Mouse (Mus musculus): Measurements from ENCODE around the gene Tirap. TPM values are rescaled to one million over a fixed set of nuclear protein-coding genes. Genes with fewer than 3 reads are reported as not detected.
A peak's percentile ranks its signal among the peaks of the same experiment; 100 is the strongest.

The Tirap gene
- 10.6 and 14.0 TPM in 2 replicates for polyA plus RNA-seq (2015; fragmentation: Nextera tagmentation; extraction: Ambion mirVana)

GRCm38 (mm10) chr9:35199772-35200471 is at the start of gene Tirap, which contains the start of gene Srpr:
Gene Tirap (minus strand): TSS chr9:35200291.
Gene Srpr (plus strand): TSS chr9:35200175.
- Histone ChIP-seq H3K9me3 (no peaks in the 10 kb centered on the region), H3K4me1 (peaks cover 7% of the 10 kb centered on the region; the same call in 1 of the 2 replicates), H3K4me3 (peak within 1 kb of the TSS; percentile 64), H3K4me2 (peak within 1 kb of the TSS; percentile 74), H3K27ac (peak within 1 kb of the TSS; percentile 48; the same call in 1 of the 2 replicates), H3K27me3 (no peaks in the 10 kb centered on the region), H3K36me3 (0 out of 2 replicates have a peak, but pooled peaks cover 6% of the 10 kb centered on the region), H3K9ac (peak within 1 kb of the TSS; percentile 65)
- peak; percentile 93 for ATAC-seq (ENCODE audit: borderline replicate concordance, extremely low read depth, low FRiP score, low TSS enrichment)
- WGBS, result under 1% methylated on average over 44 of the region's 44 CpGs

GRCm38 (mm10) chr9:35249476-35249875 is 49.4 kb upstream of the Tirap start:
- Histone ChIP-seq H3K4me2 (no peak overlapping the region), H3K9me3 (no peaks in the 10 kb centered on the region), H3K36me3 (no peaks in the 10 kb centered on the region), H3K27ac (no peak overlapping the region), H3K4me3 (no peak overlapping the region), H3K27me3 (no peaks in the 10 kb centered on the region), H3K4me1 (peaks cover 12% of the 10 kb centered on the region; the same call in 1 of the 2 replicates), H3K9ac (no peak overlapping the region)
- no peak for ATAC-seq (ENCODE audit: borderline replicate concordance, extremely low read depth, low FRiP score, low TSS enrichment)

GRCm38 (mm10) chr9:35247405-35247804 is 47.3 kb upstream of the Tirap start:
- ATAC-seq (ENCODE audit: borderline replicate concordance, extremely low read depth, low FRiP score, low TSS enrichment), result no peak
- H3K9ac ChIP-seq, result no peak overlapping the region
- 91% methylated on average over 2 of the region's 2 CpGs for WGBS

GRCm38 (mm10) chr9:35239734-35240133 is 39.6 kb upstream of the Tirap start:
- no peak overlapping the region for H3K4me3 ChIP-seq
- H3K4me1 ChIP-seq, result peaks cover 2% of the 10 kb centered on the region; the same call in 1 of the 2 replicates
- no peak overlapping the region for H3K9ac ChIP-seq
- 65% methylated on average over 1 of the region's 1 CpGs for WGBS
- H3K27me3 ChIP-seq, result no peaks in the 10 kb centered on the region
- no peaks in the 10 kb centered on the region for H3K36me3 ChIP-seq
- no peak overlapping the region for H3K4me2 ChIP-seq
- no peak for ATAC-seq (ENCODE audit: borderline replicate concordance, extremely low read depth, low FRiP score, low TSS enrichment)
- no peak overlapping the region for H3K27ac ChIP-seq
- H3K9me3 ChIP-seq, result no peaks in the 10 kb centered on the region

More at GRCm38 (mm10) chr9:35247405-35247804, 47.3 kb upstream of the Tirap start:
- Histone ChIP-seq H3K4me3 (no peak overlapping the region), H3K4me2 (no peak overlapping the region), H3K27me3 (no peaks in the 10 kb centered on the region), H3K4me1 (peaks cover 12% of the 10 kb centered on the region; the same call in 1 of the 2 replicates), H3K27ac (no peak overlapping the region), H3K9me3 (no peaks in the 10 kb centered on the region), H3K36me3 (no peaks in the 10 kb centered on the region)

GRCm38 (mm10) chr9:35238915-35239571 is 39.0 kb upstream of the Tirap start:
- Histone ChIP-seq H3K4me3 (no peak overlapping the region), H3K4me2 (no peak overlapping the region), H3K9me3 (no peaks in the 10 kb centered on the region), H3K27me3 (no peaks in the 10 kb centered on the region), H3K36me3 (no peaks in the 10 kb centered on the region), H3K4me1 (peaks cover 2% of the 10 kb centered on the region; the same call in 1 of the 2 replicates), H3K9ac (no peak overlapping the region), H3K27ac (no peak overlapping the region)
- ATAC-seq (ENCODE audit: borderline replicate concordance, extremely low read depth, low FRiP score, low TSS enrichment), result no peak
- WGBS, result 41% methylated on average over 6 of the region's 6 CpGs

- H3K36me3 ChIP-seq, result 0 out of 2 replicates have a peak, but pooled peaks cover under 1% of the 10 kb centered on the region
- H3K27ac ChIP-seq, result no peak overlapping the region
- H3K9me3 ChIP-seq, result no peaks in the 10 kb centered on the region
- no peaks in the 10 kb centered on the region for H3K27me3 ChIP-seq
- H3K4me1 ChIP-seq, result peaks cover 2% of the 10 kb centered on the region; the same call in 1 of the 2 replicates
- no peak for ATAC-seq (ENCODE audit: borderline replicate concordance, extremely low read depth, low FRiP score, low TSS enrichment)
- no peak overlapping the region for H3K4me3 ChIP-seq
- 77% methylated on average over 1 of the region's 1 CpGs for WGBS
- no peak overlapping the region for H3K9ac ChIP-seq
- H3K4me2 ChIP-seq, result no peak overlapping the region
Observed at GRCm38 (mm10) chr9:35238371-35238770, 38.3 kb upstream of the Tirap start.

- Histone ChIP-seq H3K4me3 (no peak overlapping the region), H3K9ac (no peak overlapping the region), H3K27ac (no peak overlapping the region), H3K4me2 (no peak overlapping the region), H3K36me3 (peaks cover 7% of the 10 kb centered on the region), H3K4me1 (peaks cover 2% of the 10 kb centered on the region; the same call in 1 of the 2 replicates), H3K27me3 (no peaks in the 10 kb centered on the region), H3K9me3 (no peaks in the 10 kb centered on the region)
- WGBS, result 55% methylated on average over 3 of the region's 3 CpGs
- no peak for ATAC-seq (ENCODE audit: borderline replicate concordance, extremely low read depth, low FRiP score, low TSS enrichment)
Observed at GRCm38 (mm10) chr9:35235996-35236395, 35.9 kb upstream of the Tirap start.

GRCm38 (mm10) chr9:35228671-35229070 is 28.6 kb upstream of the Tirap start:
- H3K9ac ChIP-seq, result no peak overlapping the region
- H3K4me1 ChIP-seq, result no peaks in the 10 kb centered on the region
- ATAC-seq (ENCODE audit: borderline replicate concordance, extremely low read depth, low FRiP score, low TSS enrichment), result no peak
- 87% methylated on average over 3 of the region's 3 CpGs for WGBS
- H3K9me3 ChIP-seq, result no peaks in the 10 kb centered on the region
- peaks cover 9% of the 10 kb centered on the region for H3K36me3 ChIP-seq
- H3K27ac ChIP-seq, result no peak overlapping the region
- no peak overlapping the region for H3K4me3 ChIP-seq
- H3K27me3 ChIP-seq, result no peaks in the 10 kb centered on the region
- H3K4me2 ChIP-seq, result no peak overlapping the region

GRCm38 (mm10) chr9:35223466-35223865 is 23.4 kb upstream of the Tirap start:
- no peak for ATAC-seq (ENCODE audit: borderline replicate concordance, extremely low read depth, low FRiP score, low TSS enrichment)
- Histone ChIP-seq H3K4me2 (no peak overlapping the region), H3K9me3 (no peaks in the 10 kb centered on the region), H3K27ac (no peak overlapping the region), H3K4me1 (no peaks in the 10 kb centered on the region), H3K9ac (no peak overlapping the region), H3K4me3 (no peak overlapping the region), H3K27me3 (no peaks in the 10 kb centered on the region), H3K36me3 (peaks cover 31% of the 10 kb centered on the region)
- WGBS, result 92% methylated on average over 3 of the region's 3 CpGs

GRCm38 (mm10) chr9:35217963-35218362 is 17.9 kb upstream of the Tirap start:
- H3K4me3 ChIP-seq, result no peak overlapping the region
- H3K36me3 ChIP-seq, result peaks cover 81% of the 10 kb centered on the region
- H3K4me1 ChIP-seq, result no peaks in the 10 kb centered on the region
- 75% methylated on average over 1 of the region's 1 CpGs for WGBS
- no peak overlapping the region for H3K9ac ChIP-seq
- ATAC-seq (ENCODE audit: borderline replicate concordance, extremely low read depth, low FRiP score, low TSS enrichment), result no peak
- H3K9me3 ChIP-seq, result no peaks in the 10 kb centered on the region
- no peaks in the 10 kb centered on the region for H3K27me3 ChIP-seq
- no peak overlapping the region for H3K27ac ChIP-seq
- H3K4me2 ChIP-seq, result no peak overlapping the region

GRCm38 (mm10) chr9:35211573-35212511 is 11.8 kb upstream of the Tirap start:
- Histone ChIP-seq H3K4me1 (peaks cover 16% of the 10 kb centered on the region), H3K4me2 (peak overlapping the region; percentile 58), H3K36me3 (peaks cover 63% of the 10 kb centered on the region), H3K27me3 (no peaks in the 10 kb centered on the region), H3K4me3 (peak overlapping the region; percentile 76), H3K9me3 (no peaks in the 10 kb centered on the region), H3K27ac (peak overlapping the region; percentile 64), H3K9ac (peak overlapping the region; percentile 76)
- no peak for ATAC-seq (ENCODE audit: borderline replicate concordance, extremely low read depth, low FRiP score, low TSS enrichment)
- WGBS, result 22% methylated on average over 26 of the region's 26 CpGs
